Mouse (Mus musculus) brain, embryonic 14.5 days (tissue): ENCODE measurements around the gene Thrb.

Experiments used
- CTCF ChIP-seq: fragments of 200-500 bp; IDR thresholded peaks from 2 replicates; pipeline ENCODE4 v1.5.1; 2012; ENCODE audit warnings: inconsistent platforms, mild to moderate bottlenecking, moderate library complexity, borderline replicate concordance; ENCODE audit not compliant: insufficient read depth, insufficient read length; ENCODE audit errors: extremely low read depth
- POLR2A ChIP-seq: fragments of 200-500 bp; IDR thresholded peaks from 2 replicates; pipeline ENCODE4 v1.6.1; 2012; ENCODE audit warnings: mild to moderate bottlenecking, inconsistent platforms, borderline replicate concordance; ENCODE audit not compliant: poor library complexity, insufficient read depth, insufficient read length, severe bottlenecking; ENCODE audit errors: extremely low read depth

GRCm38 (mm10) chr14:17785370-17785769, 125.3 kb downstream of the Thrb start:
- no peak for TF ChIP-seq CTCF
- no peak for TF ChIP-seq POLR2A
